Mouse (Mus musculus): Measurements from ENCODE around the gene Tcp11l1.

GRCm38 (mm10) chr2:104746251-104746650 lies 34.3 kb upstream of the Tcp11l1 start:
- TF ChIP-seq CTCF (IDR thresholded peaks at IDR 0.05; ENCODE audit: extremely low read depth, insufficient read length, insufficient replicate concordance, low read depth, low read length) = no peak
- no peak for TF ChIP-seq POLR2A (IDR thresholded peaks at IDR 0.05; ENCODE audit: low read depth, low read length)

All from small intestine, adult 2 months (tissue).